Mouse (Mus musculus) MEL (cell line): ENCODE data around the gene Slc35d2. TPM values are rescaled to one million over a fixed set of nuclear protein-coding genes. Genes with fewer than 3 reads are reported as not detected.

Source experiments
- DNase-seq: peaks from one replicate; pipeline ENCODE4 v3.0.0; 2011; ENCODE audit warnings: low read depth, low spot score
- H3K27ac ChIP-seq: 2 replicates; pipeline ENCODE4 v1.5.1; 2012; ENCODE audit warnings: low read depth, mild to moderate bottlenecking, control low read depth, low read length, moderate library complexity; ENCODE audit not compliant: control insufficient read depth
- H3K27me3 ChIP-seq, 2 experiments: fragments of 150-350 bp in 1 of 2; sonication (generic) in 1 of 2; 2 replicates each; pipeline ENCODE4 v1.6.1; 2012; ENCODE audit warnings: low read length in 2 of 2, mild to moderate bottlenecking in 2 of 2, improper control_type of control experiment in 1 of 2, moderate library complexity in 1 of 2; ENCODE audit not compliant: insufficient read depth in 2 of 2, control insufficient read depth in 1 of 2
- H3K36me3 ChIP-seq, 2 experiments: 2 replicates each; pipeline ENCODE4 v1.6.1; 2012 to 2014; ENCODE audit warnings: low read length in 2 of 2, improper control_type of control experiment in 1 of 2, inconsistent platforms in 1 of 2, mild to moderate bottlenecking in 1 of 2; ENCODE audit not compliant: insufficient read depth in 2 of 2, control insufficient read depth in 1 of 2
- H3K4me1 ChIP-seq, 2 experiments: fragments of 150-350 bp in 1 of 2; sonication (generic) in 1 of 2; 2 replicates each; pipeline ENCODE4 v1.6.1; 2012; ENCODE audit warnings: low read length in 2 of 2, improper control_type of control experiment in 1 of 2, mild to moderate bottlenecking in 1 of 2; ENCODE audit not compliant: insufficient read depth in 2 of 2, control insufficient read depth in 1 of 2
- H3K4me3 ChIP-seq, 2 experiments: fragments of 150-350 bp in 1 of 2; sonication (generic) in 1 of 2; 2 replicates each; pipeline ENCODE4 v1.5.1; 2012; ENCODE audit warnings: low read depth in 2 of 2, low read length in 2 of 2, mild to moderate bottlenecking in 2 of 2, moderate library complexity in 2 of 2, control low read depth in 1 of 2, improper control_type of control experiment in 1 of 2; ENCODE audit not compliant: control insufficient read depth in 1 of 2, insufficient read depth in 1 of 2
- H3K79me2 ChIP-seq: 2 replicates; pipeline ENCODE4 v1.6.1; 2012; ENCODE audit warnings: mild to moderate bottlenecking, low read length, moderate library complexity; ENCODE audit not compliant: control insufficient read depth, poor library complexity, insufficient read depth
- H3K9ac ChIP-seq: 2 replicates; pipeline ENCODE4 v1.6.1; 2012; ENCODE audit warnings: low read depth, mild to moderate bottlenecking, control low read depth, low read length, moderate library complexity; ENCODE audit not compliant: control insufficient read depth, poor library complexity, severe bottlenecking
- H3K9me3 ChIP-seq: fragments of 150-350 bp; sonication (generic); replicated peaks from 2 replicates; pipeline ENCODE4 v1.6.1; 2012; ENCODE audit warnings: mild to moderate bottlenecking, low read length, improper control_type of control experiment, moderate library complexity; ENCODE audit not compliant: insufficient read depth
- BHLHE40 ChIP-seq: IDR thresholded peaks from 2 replicates; pipeline ENCODE4 v1.6.1; 2012; ENCODE audit warnings: low read depth, mild to moderate bottlenecking, inconsistent platforms, low read length, improper control_type of control experiment, borderline replicate concordance
- CHD1 ChIP-seq: IDR thresholded peaks from 2 replicates; pipeline ENCODE4 v1.6.1; 2012; ENCODE audit warnings: low read depth, mild to moderate bottlenecking, inconsistent platforms, low read length, improper control_type of control experiment
- CTCF ChIP-seq, 3 experiments: IDR thresholded peaks in 2 of 3; conservative IDR thresholded peaks in 1 of 3; 2 replicates each; pipeline ENCODE4 v1.5.1; 2011 to 2012; ENCODE audit warnings: low read length in 3 of 3, low read depth in 2 of 3, mild to moderate bottlenecking in 2 of 3, improper control_type of control experiment in 1 of 3, inconsistent platforms in 1 of 3, mixed read lengths in 1 of 3, moderate library complexity in 1 of 3; ENCODE audit not compliant: control insufficient read depth in 1 of 3, insufficient read depth in 1 of 3, poor library complexity in 1 of 3, severe bottlenecking in 1 of 3
- GATA1 ChIP-seq: IDR thresholded peaks from 2 replicates; pipeline ENCODE4 v1.6.1; 2011; ENCODE audit warnings: low read depth, low read length, improper control_type of control experiment
- JUND ChIP-seq: IDR thresholded peaks from 2 replicates; pipeline ENCODE4 v1.6.1; 2011; ENCODE audit warnings: low read depth, mild to moderate bottlenecking, improper control_type of control experiment, low read length
- MEF2A ChIP-seq: IDR thresholded peaks from 2 replicates; pipeline ENCODE4 v1.6.1; 2014; ENCODE audit warnings: low read depth, mild to moderate bottlenecking, inconsistent platforms, low read length, improper control_type of control experiment; ENCODE audit not compliant: poor library complexity, insufficient replicate concordance, severe bottlenecking; ENCODE audit errors: extremely low read depth
- MYC ChIP-seq: IDR thresholded peaks from 2 replicates; pipeline ENCODE4 v1.6.1; 2011; ENCODE audit warnings: low read depth, mild to moderate bottlenecking, low read length, improper control_type of control experiment, moderate library complexity
- NELFE ChIP-seq: IDR thresholded peaks from 2 replicates; pipeline ENCODE4 v1.6.1; 2011; ENCODE audit warnings: low read depth, low read length, improper control_type of control experiment
- POLR2AphosphoS2 ChIP-seq: IDR thresholded peaks from 2 replicates; pipeline ENCODE4 v1.6.1; 2011; ENCODE audit warnings: low read length, improper control_type of control experiment
- RAD21 ChIP-seq: IDR thresholded peaks from 2 replicates; pipeline ENCODE4 v1.6.1; 2011; ENCODE audit warnings: mild to moderate bottlenecking, low read depth, low read length, improper control_type of control experiment
- RCOR1 ChIP-seq: IDR thresholded peaks from 2 replicates; pipeline ENCODE4 v1.6.1; 2012; ENCODE audit warnings: low read depth, mild to moderate bottlenecking, inconsistent platforms, low read length, improper control_type of control experiment
- SMC3 ChIP-seq: IDR thresholded peaks from 2 replicates; pipeline ENCODE4 v1.6.1; 2011; ENCODE audit warnings: low read depth, low read length, improper control_type of control experiment
- USF1 ChIP-seq: IDR thresholded peaks from 2 replicates; pipeline ENCODE4 v1.6.1; 2014; ENCODE audit warnings: low read depth, mild to moderate bottlenecking, inconsistent platforms, low read length, improper control_type of control experiment, moderate library complexity
- ZC3H11A ChIP-seq: IDR thresholded peaks from 2 replicates; pipeline ENCODE4 v1.6.1; 2012; ENCODE audit warnings: low read depth, mild to moderate bottlenecking, inconsistent platforms, low read length, improper control_type of control experiment
- ZKSCAN1 ChIP-seq: IDR thresholded peaks from 2 replicates; pipeline ENCODE4 v1.6.1; 2012; ENCODE audit warnings: low read depth, mild to moderate bottlenecking, inconsistent platforms, low read length, improper control_type of control experiment, moderate library complexity
- polyA plus RNA-seq, 2 experiments: library from polyadenylated mRNA; stranded (reverse) in 1 of 2; unstranded in 1 of 2; fragments of >175 nt in 1 of 2; fragments of >200 nt in 1 of 2; gene quantifications; 2 replicates each; pipeline versions ENCODE4 v1.2.1 to v1.2.4; 2012; ENCODE audit warnings: low replicate concordance in 2 of 2, low read depth in 1 of 2; ENCODE audit not compliant: insufficient read length in 2 of 2, insufficient read depth in 1 of 2, missing spikeins in 1 of 2
- total RNA-seq: library from RNA; depleted of rRNA; stranded (reverse); fragments of 300-350 nt; gene quantifications from 2 replicates; pipeline ENCODE4 v1.2.3, GENCODE M21; 2012

The Slc35d2 gene
- total and polyA plus RNA-seq, 3 experiments = 3.9 to 11.6 TPM; not detected in 1

DNA sequence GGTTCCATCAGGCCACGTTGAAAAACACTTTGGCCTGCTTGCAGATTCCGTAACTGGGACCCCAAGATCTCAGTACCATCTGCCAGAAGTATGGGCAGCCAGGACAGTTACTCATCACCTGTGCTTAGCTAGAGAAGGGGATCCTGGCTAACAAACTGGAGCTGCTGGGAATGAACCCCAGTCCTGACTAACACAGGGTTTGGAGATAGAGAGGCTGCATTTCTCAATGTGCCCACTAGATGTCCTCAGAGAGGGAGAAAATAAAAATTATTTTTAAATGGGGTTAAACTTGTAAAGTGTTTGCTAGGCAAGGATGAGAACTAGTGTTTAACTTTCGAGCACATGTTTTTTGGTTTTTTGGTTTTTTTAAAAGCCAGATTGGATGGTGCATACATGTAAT, 29.0 kb downstream of the Slc35d2 start:
- H3K9ac ChIP-seq = no peak overlapping the region
- no peaks in the 10 kb centered on the region for H3K36me3 ChIP-seq
- H3K27ac ChIP-seq = no peak overlapping the region
- DNase-seq = peak; percentile 68
- no peaks in the 10 kb centered on the region for H3K9me3 ChIP-seq
- H3K4me3 ChIP-seq = no peak overlapping the region
- no peaks in the 10 kb centered on the region for H3K27me3 ChIP-seq
- no peak for TF ChIP-seq JUND
- TF ChIP-seq BHLHE40 = no peak
- no peak for TF ChIP-seq MEF2A
- TF ChIP-seq ZC3H11A = peak; percentile 43
- TF ChIP-seq RAD21 = peak; percentile 62
- peak; percentile 8 to 90 (median 77); a peak in 4 of 6 replicates for TF ChIP-seq CTCF (IDR thresholded peaks at IDR 0.05 in 2 of 3, conservative IDR thresholded peaks at IDR 0.05 in 1 of 3; ENCODE audit: control insufficient read depth in 1 of 3, insufficient read depth in 1 of 3, low read depth in 2 of 3, low read length in 3 of 3, poor library complexity in 1 of 3, severe bottlenecking in 1 of 3)
- TF ChIP-seq SMC3 = peak; percentile 64
- peak; percentile 41; the same call in 1 of the 2 replicates for TF ChIP-seq MYC
- TF ChIP-seq POLR2AphosphoS2 = no peak
- H3K79me2 ChIP-seq = no peaks in the 10 kb centered on the region
- no peaks in the 10 kb centered on the region for H3K4me1 ChIP-seq

DNA sequence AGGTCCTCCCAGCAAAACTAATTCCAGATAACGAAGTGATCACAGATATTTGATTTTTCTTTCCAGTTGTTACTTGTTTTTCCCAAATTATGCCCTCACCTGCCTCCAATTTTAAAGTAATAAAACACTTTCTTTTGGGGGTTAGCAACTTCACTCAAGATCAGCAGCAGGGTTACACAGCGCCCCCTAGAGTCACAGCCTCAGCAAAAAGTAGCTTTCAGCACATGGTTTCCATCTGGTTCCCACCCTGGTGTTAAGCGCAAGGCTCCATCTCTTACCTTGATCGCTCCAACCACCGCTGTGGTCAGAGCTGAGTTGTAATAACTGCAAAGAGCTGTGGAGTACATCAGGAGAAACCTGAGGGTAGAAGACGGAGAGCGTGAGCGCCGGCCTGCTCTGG, 30.2 kb downstream of the Slc35d2 start:
- H3K4me3 ChIP-seq = no peak overlapping the region
- no peaks in the 10 kb centered on the region for H3K79me2 ChIP-seq
- no peaks in the 10 kb centered on the region for H3K9me3 ChIP-seq
- TF ChIP-seq USF1 (no peak), CTCF (IDR thresholded peaks at IDR 0.05 in 2 of 3, conservative IDR thresholded peaks at IDR 0.05 in 1 of 3; ENCODE audit: control insufficient read depth in 1 of 3, insufficient read depth in 1 of 3, low read depth in 2 of 3, low read length in 3 of 3, poor library complexity in 1 of 3, severe bottlenecking in 1 of 3) (peak; percentile 71 to 79 (median 73); a peak in 5 of 6 replicates), MYC (peak; percentile 75; the same call in 1 of the 2 replicates), NELFE (no peak), RCOR1 (no peak)
- H3K9ac ChIP-seq = no peak overlapping the region
- peak; percentile 76 for DNase-seq
- no peaks in the 10 kb centered on the region for H3K4me1 ChIP-seq
- H3K27me3 ChIP-seq = no peaks in the 10 kb centered on the region
- H3K27ac ChIP-seq = no peak overlapping the region
- no peaks in the 10 kb centered on the region for H3K36me3 ChIP-seq

DNA sequence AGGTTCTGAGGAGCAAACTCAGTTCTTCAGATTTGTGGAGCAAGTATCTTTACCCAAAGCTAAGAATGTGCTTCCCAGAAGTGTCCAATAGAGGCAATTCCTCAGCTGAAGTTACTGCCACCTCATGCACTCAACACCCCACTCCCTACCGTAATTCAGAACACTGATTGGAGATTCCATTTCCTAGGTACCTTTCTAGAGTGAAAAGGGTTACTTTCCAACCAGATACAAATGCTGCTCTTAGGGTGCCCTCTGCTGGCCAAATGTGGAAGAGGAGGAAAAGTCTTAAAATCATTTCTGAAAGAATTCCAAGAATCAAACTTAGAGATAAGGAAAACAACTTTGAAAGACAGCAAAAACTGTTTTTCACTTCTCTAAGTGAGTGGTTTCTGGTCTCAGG, 35.8 kb downstream of the Slc35d2 start:
- Histone ChIP-seq H3K9me3 (no peaks in the 10 kb centered on the region), H3K4me1 (no peaks in the 10 kb centered on the region), H3K27me3 (peaks cover 4 to 5% of the 10 kb centered on the region in 2 experiments; a peak in 1 of 4 replicates), H3K36me3 (no peaks in the 10 kb centered on the region), H3K9ac (no peak overlapping the region), H3K79me2 (no peaks in the 10 kb centered on the region), H3K4me3 (no peak overlapping the region), H3K27ac (no peak overlapping the region)
- DNase-seq = peak; percentile 73
- TF ChIP-seq CHD1 (no peak), ZKSCAN1 (no peak), CTCF (IDR thresholded peaks at IDR 0.05 in 2 of 3, conservative IDR thresholded peaks at IDR 0.05 in 1 of 3; ENCODE audit: control insufficient read depth in 1 of 3, insufficient read depth in 1 of 3, low read depth in 2 of 3, low read length in 3 of 3, poor library complexity in 1 of 3, severe bottlenecking in 1 of 3) (peak; percentile 63 to 89 (median 78)), ZC3H11A (peak; percentile 52), RAD21 (peak; percentile 86), SMC3 (peak; percentile 67), GATA1 (0 out of 2 replicates have a peak, but pooled peaks have one; percentile 21)
- TF ChIP-seq, all 39 proteins: peak for 5
